Mouse (Mus musculus) c-Kit-positive CD71-negative TER-119-negative erythroid progenitor cells, embryonic 14.5 days (primary cell): ENCODE measurements at regions not wholly inside any gene's neighbourhood (a gene's known extent, or its start where the extent isn't known, plus 50 kb on each side); places are given as distances from the start of the nearest gene placed in this dataset.

Experiments used
- DNase-seq: peaks from one replicate; pipeline ENCODE4 v3.0.0-alpha.2; 2013; ENCODE audit warnings: low read depth

DNA sequence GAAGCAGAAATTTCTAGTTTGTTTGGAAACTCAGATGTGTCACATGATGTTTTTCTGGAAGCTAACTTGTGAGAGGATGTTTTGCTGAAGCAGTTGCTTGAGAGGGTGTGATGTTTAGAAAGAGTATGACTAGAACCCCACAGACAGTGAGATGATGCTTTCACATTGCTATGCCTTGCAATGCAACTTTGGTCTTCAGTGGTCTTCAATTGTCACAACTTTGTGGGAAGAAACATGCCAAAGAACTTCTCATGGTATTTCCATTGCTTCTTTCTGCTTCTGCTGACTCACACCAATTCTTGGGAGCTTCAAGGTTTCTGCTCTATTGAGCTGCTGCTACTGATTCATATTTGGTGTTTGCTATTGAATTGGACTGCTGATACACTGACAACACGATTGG, 365.3 kb upstream of the Tmem229a start:
- DNase-seq = no peak

DNA sequence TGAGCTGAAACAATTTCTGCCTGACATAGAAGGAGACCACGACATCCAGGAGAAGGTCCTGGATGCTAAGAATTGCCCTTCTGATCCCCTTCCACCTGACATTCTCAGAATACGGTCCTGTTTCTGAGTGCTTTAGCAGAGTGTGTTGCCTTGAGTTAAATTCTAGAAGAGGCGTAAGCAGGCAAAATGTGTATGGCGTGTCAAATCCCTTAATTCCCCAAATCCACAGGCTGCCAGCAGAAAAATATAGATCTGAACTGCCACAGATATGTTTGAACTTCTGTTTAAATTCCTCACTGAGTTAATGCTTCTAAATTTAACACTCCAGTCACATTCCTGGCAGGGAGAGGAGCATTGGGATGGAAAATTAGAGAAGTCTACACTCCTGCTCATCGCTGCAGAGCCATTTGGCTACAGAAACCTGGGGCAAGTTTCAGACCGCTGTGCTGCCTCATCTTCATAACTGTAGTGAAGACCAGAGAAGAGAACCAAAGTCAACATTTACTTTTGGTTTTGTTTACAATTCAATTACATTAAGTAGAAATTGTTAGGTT, 364.3 kb upstream of the Tmem229a start:
- no peak for DNase-seq

DNA sequence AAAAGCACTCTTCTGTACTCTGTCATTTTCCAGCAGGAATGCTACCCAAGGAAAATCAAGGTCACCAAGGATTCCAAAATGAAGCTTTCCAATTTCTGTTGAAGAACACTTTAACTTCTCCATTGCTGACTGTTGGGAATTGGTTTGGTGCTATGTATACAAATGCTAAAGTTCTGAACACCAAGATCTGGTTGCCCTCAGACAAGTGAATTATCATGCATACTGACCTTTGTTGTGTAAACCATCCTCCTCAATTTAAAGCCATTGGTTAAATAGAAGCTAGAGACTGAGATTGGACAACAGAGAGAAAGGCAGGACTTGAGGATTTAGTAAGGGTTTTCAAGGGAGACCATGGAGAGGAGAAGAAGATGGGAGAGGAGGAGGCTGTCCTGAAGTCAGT, 351.4 kb upstream of the Tmem229a start:
- DNase-seq = no peak

DNA sequence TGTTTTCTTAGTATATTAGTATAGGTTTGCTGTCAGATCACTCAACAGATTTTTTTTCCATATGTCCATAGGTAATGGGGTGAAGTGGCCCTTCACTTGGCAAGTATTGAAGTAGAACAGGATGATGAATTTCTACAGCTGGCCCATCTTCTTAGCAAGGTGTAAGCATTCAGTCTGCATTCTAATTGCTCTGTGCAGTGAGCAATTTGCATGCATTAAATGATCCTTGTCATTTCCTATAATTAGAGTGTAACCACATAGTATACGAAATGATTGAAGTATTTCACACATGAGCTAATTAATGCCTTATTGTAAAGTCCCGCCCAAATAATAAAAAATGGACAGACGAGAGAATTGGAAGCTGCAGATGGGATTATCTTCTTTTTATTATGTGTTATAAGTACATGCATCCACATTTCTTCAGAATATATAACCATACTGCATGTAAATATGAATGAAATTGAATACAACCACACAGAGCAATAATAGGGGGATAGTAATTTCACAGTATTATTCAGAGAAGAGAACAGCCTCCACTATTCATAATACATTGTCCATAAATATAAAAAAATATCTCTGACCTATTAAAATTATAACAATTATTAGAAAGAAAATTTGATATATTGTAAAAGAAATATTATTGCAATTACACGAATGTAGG, 348.9 kb upstream of the Tmem229a start:
- no peak for DNase-seq

DNA sequence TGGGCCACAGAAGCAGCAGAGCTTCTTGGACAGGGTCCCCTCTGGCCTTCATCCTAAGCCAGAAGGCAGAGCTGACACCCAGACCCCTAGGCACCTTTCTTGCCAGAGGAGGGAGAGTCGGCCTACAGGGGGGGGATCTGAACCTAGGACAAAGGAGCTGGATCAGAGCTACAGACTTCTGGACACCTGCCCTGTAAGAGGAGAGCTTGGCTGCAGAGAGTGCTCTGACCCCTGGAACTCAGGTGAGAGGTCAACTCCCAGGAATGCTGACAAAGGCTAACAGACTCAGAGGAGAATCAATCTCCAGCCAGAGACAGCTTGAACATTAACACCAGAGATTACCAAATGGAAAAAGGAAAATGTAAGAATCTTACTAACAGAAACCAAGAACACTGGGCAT, 335.5 kb upstream of the Tmem229a start:
- no peak for DNase-seq

DNA sequence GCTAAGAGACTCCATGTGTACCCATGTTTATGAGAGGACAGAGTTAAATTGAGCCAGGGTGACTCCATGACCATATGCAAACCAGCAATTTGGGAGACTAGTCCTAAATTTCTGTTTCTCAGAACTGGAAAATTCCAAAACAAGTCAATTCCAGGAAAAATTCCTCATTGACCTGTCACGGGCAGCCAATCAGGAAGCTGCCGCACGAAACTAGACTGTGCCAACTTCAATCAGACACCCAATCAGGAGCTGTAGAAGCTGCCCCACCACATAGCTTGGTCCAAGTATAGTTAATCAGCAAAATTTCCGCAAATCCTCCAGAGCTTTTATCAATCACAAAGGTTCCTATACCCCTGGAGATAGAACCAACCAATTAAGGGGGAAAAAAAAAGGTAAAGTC, 331.5 kb upstream of the Tmem229a start:
- DNase-seq = no peak

DNA sequence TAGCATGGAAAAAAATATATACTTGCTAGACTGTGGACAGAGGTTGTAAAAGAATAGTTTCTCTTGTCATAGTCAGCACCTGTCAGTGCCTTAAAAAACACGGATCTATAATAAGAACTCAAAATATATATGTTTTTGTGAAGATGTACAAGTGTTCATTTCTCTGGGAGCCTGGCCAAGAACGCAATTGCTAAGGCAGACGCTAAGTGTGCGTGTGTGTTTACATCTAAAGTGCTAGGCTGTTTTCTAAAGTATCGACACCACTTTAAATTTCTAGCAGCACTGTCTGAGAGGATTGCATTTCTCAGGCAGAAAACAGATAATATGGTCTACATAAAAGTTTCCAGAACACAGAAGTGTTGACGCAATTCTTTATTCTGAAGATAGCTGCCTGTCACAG, 330.2 kb upstream of the Tmem229a start:
- no peak for DNase-seq

DNA sequence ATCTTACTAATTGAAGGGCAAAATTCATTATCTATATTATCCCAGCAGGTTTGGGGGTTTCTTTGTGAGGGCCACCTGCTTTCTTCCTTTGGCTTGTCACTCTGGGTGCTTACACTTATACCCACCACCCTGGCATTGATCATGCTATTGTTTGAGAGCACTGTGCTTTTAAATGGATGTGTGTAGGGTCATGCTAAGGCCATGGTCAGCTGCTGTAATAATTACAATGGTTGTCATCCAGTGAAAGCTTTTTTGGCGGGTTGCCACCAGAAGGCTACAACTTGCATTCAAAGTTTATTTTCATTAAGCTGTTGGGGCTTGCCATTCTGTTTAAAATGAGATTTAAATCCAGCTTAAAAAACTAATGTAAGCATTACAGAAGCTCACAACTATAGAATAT, 322.4 kb upstream of the Tmem229a start:
- no peak for DNase-seq

DNA sequence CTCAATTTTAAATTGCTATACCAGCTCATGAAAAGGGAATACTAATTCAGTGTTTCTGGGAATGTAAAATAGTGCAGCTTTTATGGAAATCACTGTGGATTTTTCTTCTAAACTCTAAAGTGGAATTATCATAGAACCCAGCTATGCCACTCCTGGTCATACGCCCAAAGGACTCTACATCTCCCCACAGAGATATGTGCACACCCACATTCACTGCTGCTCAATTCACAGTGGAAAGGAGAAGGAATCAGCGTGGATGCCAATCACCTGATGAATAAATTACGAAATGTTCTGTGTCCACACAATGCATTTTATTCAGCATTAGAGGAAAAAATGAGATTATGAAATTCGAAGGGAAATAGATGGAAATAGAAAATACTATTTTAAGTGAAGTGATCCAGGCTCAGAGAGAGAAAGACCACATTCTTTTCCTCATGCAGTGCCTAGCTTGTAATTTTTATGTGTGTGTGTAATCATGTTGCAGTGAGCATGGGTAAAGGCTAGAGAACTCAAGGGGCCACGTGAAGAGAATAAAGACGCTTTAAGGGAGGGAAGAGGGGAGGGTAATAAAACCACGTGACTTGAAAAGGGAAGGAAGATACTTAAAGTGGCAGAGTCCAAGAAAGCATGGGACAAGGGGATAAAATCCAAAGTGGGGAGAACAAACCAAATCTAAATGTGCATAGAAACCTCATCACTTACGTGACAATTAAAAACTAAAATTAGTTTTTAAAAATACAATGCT, 321.8 kb upstream of the Tmem229a start:
- DNase-seq = no peak

DNA sequence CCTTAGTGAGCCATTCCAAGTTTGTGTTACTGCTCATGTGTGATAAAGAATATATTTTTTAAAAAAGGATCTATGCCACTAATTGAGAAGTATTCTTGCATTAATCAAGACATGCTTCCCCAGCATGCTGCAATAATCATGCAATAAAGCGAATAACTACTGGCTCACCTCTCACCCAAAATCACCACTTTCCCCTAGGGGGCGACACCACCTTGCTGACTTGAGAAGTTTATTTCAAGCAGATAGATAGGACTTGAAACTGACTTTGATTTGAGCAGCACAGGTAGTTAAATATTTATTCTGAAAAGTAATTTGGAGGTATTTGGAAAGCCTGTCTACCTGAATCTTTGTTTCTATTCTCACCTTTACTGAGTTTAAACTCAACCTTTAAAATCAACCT, 320.1 kb upstream of the Tmem229a start:
- DNase-seq = peak; percentile 10

DNA sequence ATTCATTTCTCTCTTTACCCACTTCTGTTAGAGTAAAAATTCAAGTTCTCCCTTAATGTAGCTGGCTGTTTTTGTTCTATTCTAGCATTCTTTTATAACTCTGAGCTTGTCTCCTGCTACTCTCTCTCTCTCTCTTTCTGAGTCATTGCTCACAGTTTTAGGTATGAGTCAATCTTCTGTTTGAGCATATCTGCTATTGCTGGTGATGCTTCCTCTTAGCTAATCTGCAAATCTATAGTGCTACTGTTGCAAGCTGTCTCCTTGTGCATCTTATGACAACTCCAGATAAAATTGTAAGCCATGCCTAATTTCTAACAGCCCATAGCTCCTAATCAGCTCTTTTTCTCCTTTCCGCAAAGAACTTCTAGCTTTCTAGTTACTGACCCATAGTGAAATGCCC, 304.5 kb upstream of the Tmem229a start:
- no peak for DNase-seq

DNA sequence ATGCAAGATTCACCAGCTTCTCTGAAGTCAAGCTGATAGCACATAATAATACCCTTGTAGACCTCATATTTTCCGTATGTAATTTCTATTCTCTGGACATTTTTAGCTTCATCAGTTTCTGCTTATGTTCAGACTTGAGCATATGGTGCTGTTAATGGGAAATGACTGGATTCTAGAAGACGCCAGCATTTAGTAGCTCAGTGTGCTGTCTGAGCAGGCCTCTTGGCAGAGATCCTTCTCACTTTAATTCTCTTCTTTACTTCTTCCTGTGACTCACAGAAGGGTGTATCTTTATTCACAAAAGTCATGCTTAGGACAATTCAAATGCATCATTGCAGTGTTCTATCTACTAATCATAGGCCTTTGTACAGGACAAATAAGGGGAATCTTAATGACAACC, 299.7 kb upstream of the Tmem229a start:
- no peak for DNase-seq

DNA sequence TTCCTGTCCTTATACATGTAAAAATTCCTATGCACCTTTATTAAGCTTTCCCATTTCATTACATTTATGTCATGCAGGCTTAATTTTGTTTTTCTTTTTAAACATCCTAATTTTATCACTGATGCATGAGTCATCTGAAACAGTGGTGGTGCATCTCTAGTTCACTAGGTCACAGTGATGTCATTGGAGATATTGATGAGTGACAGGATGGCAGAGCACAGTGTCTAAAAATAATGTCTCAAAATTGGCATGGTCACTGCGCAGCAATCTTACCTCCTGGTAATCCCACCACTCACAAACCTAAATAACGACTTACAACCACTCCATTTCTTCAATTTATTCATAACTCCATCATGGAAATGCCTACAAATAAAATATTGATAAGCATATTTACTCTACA, 280.9 kb upstream of the Tmem229a start:
- DNase-seq = no peak

DNA sequence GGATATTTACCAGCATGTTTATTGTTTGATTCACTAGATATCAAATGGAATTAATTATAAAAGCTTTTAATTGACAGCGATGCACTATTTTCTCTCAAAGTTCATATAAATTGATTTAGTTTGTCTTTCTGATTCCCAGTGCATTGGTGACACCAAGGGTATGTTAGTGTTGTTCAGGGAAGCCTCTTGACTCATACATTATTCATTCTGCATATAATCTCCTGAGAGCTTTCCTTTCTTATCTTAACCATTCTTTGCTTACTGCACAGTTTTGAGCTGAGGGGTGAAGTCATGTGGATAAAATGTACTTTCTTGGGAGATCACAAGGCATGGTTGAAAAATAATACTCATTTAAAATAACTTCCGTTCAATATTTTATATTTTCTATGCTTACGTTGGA, 280.5 kb upstream of the Tmem229a start:
- no peak for DNase-seq
